Mouse (Mus musculus): Measurements from ENCODE around the gene Qsox2. TPM values are rescaled to one million over a fixed set of nuclear protein-coding genes. Genes with fewer than 3 reads are reported as not detected.

The Qsox2 gene
- total RNA-seq, 2 experiments from 2014 or later = 3.0 to 3.9 TPM

DNA sequence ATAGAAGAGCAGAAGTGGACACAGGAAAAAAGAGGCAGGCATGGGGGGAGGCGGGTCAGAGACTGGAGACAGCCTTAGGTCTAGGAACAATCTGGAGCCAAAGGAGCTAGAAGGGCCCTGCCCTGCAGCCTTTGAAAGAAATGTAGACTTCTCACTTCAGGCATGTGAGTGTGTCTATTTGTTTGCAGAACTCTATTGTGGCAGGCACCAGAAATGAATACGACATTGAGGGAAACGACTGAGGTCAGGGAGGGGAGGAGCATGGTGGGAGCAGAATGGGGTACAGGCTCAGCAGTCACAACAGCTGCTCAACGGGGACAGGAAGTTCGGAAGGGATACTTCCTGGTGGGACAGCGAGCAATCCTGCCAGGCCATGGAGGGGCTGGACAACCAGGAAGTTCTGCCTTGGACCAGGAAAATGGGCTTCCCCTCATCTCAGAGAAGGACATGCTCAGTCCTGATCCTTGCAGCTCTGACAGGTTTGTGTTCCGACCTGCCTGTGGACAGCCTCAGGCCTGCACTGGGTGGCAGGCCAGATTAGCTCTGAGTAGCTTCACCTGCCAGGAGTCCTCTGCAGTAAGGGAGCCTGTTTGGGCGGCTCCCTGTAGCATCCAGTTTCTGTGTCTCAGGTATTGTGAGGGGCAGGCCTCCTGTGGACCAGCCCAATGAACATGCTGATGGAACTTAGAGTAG lies 15.3 kb upstream of the Qsox2 start:
- no peak for TF ChIP-seq CTCF (IDR thresholded peaks at IDR 0.05)

DNA sequence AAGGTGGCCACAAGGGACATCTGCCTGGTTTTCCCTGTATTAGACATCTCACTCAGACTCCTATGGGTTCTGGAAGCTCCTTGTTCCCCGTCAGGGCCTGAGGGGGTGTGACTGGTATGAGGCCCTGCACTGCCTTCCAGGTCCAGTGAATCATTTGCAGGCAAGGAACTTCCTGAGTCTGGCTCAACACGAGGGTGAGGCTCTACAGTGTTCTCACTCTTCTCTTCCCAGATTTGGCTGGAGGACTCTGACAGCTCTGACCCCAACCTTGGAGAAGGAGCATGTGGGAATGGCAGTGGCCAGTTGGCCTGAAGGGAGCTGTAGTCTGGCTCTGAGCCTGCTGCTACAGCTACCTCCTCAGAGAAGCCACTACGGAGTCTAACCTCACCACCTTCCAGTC lies 10.2 kb upstream of the Qsox2 start:
- peak; percentile 36 for DNase-seq
- Histone ChIP-seq H3K27ac (no peak overlapping the region), H3K4me3 (no peak overlapping the region)
- TF ChIP-seq CTCF (IDR thresholded peaks at IDR 0.05) = no peak
- intact Hi-C loops (cut with DNase I) = no loop called here

More for the DNA sequence above, 15.3 kb upstream of the Qsox2 start:
- Histone ChIP-seq H3K27ac (no peak overlapping the region), H3K4me3 (no peak overlapping the region)
- DNase-seq = no peak
- intact Hi-C loops (cut with DNase I) = no loop called here

DNA sequence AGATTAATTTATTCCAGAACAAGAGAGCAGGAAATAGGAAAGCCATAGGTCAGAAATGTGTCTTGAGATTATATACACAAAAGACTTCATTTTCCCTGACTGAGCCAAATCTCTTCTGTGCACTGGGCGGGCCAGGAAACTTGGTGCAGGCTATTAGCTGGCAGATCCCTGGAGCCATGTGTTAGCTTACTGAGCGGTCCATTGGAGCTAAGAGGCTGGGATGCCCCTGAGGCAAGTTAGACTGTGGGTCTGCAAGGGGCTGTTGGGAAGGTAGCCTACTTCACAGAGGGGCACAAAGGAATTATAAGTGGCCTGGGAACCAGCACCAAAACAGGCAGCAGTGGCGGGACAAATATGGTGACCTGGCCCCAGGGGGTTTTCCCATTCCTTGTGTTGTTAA lies 3.5 kb upstream of the Qsox2 start:
- intact Hi-C loops (cut with DNase I) = no loop called here
- Histone ChIP-seq H3K27ac (no peak overlapping the region), H3K4me3 (no peak overlapping the region)
- DNase-seq = no peak
- TF ChIP-seq CTCF (IDR thresholded peaks at IDR 0.05) = no peak

DNA sequence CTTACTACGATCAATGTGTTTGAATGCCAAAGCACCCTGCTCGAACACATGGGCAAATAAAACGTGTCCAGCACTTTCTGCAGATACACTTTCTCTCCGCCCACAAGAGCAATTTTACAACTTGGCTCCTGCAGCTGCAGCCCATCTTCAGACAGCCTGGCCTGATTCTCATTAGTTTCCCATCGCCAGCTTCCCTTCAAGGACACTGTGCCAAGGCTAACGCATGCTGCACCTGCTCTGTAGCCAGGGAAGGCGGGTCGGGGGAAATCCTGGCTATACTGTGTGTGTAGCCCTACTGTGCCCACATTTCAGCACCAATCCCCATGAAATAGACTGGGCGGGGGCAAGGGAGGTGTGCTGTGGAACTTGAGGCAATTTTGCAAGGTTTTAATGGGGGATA lies 3.0 kb upstream of the Qsox2 start:
- intact Hi-C loops (cut with DNase I) = no loop called here
- no peak overlapping the region for H3K27ac ChIP-seq
- no peak overlapping the region for H3K4me3 ChIP-seq
- no peak for TF ChIP-seq CTCF (IDR thresholded peaks at IDR 0.05)
- no peak for DNase-seq

DNA sequence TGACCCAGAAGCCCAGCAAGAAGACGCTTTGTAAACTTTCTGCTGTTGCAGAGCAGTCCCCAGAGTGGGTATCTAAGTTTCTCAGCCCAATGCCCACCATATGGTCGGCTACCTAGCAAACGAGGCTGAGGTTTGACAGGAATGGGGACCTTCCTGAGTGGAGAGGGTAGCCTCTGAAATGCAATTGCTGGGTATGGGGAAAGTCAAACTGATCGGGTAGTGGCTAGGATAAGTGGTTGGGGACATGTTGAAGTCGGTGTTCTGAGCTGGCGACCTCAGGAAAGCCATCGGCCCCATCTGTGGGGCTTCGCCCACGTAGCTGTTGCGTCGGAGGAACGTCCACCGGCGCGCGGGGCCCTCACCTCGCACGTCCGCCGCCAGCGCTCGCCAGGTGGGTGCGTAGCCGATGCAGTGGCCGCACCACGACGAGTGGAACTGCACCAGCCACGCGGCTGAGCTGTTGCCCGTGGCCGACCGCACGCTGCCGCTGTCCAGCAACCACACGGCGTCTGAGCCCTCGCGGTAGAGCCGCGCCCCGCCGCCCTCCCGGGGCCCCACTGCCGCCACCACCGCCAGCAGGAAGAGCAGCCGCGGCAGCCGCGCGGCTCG lies 540 bp downstream of the Qsox2 start:
- DNase-seq = no peak
- intact Hi-C loops (cut with DNase I) = no loop called here
- TF ChIP-seq CTCF (IDR thresholded peaks at IDR 0.05) = no peak
- H3K27ac ChIP-seq = peak overlapping the region; percentile 90
- peak overlapping the region; percentile 76 for H3K4me3 ChIP-seq

DNA sequence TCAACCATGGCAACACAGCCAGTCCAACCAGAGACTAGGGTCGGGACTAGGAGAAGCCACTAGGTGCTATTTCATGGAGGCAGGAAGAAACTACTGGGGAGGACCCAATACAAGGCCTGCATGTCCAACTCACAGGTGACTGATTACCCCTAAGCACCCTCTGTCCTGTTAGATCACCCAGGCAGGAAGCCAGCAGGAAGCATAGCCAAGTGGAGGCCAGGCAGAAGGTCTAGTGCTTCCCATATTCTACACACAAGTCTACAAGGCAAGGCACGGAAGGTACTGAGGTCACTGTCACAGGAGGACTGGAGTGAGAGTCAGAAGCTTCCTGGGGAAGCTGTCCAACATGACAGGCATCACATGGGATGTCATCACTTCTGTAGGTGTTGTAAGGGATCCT lies 2.6 kb downstream of the Qsox2 start:
- Histone ChIP-seq H3K27ac (no peak overlapping the region), H3K4me3 (no peak overlapping the region)
- TF ChIP-seq CTCF (IDR thresholded peaks at IDR 0.05) = no peak
- DNase-seq = no peak
- intact Hi-C loops (cut with DNase I) = no loop called here

DNA sequence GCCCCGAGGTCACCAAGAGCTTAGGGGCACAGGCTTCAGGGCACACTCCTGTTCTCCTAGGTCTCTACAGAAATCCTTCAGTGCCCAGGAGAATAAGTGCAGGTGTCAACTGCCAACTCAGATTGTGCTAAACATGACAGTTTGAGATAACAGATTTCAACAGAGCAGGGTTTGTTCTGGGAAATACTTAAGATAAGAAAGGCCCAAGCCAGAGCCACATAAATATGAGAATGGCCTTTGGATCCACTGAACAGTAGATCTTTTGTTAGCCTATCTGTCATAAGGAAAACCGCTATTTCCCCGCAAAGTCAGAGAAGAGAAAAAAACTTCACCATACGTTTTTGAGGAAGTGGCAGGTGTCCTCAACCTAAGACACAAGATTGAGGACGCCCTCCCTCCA lies 3.1 kb downstream of the Qsox2 start:
- no peak for DNase-seq
- H3K27ac ChIP-seq = no peak overlapping the region
- intact Hi-C loops (cut with DNase I) = no loop called here
- no peak overlapping the region for H3K4me3 ChIP-seq
- TF ChIP-seq CTCF (IDR thresholded peaks at IDR 0.05) = no peak

DNA sequence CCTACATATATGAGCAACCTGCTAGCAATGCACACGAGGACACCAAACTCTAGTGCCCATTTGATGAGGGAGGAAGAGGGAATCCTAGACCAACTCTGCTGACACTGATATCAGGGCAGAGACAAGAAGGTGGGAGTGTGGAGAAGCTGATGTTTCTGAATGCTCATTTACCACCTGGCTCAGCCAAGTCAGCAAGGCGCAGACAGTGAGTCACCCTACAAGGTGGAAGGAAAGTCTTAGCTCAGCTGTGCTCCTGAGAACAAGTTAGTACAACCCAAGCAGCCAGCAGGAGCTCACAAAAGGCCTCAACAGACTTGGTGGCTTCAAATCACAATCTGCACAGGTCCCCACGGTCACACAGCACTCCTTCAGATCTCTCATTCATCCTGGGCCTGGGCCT lies 6.0 kb downstream of the Qsox2 start:
- no peak overlapping the region for H3K4me3 ChIP-seq
- no peak for TF ChIP-seq CTCF (IDR thresholded peaks at IDR 0.05)
- H3K27ac ChIP-seq = no peak overlapping the region
- intact Hi-C loops (cut with DNase I) = no loop called here
- no peak for DNase-seq

DNA sequence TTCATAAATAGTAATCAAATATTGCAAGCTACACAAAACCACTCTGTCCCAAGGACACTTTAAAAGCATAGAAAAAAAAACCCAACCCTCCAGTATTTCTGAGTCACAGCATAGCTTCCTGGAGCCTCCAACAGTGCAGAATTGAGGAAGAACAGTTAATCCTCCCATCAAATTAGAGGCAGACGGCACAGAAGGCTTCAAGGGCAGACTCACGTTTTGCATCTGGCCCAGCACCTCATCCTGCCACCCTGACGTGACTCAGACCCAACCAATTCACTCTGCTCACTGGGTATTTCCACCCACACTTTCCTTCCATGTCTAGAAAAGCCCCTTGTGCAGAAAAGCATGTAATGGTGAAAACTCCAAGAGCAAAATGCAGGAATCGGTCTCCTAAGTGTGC lies 7.1 kb downstream of the Qsox2 start:
- no peak for TF ChIP-seq CTCF (IDR thresholded peaks at IDR 0.05)
- no peak for DNase-seq
- intact Hi-C loops (cut with DNase I) = no loop called here
- Histone ChIP-seq H3K27ac (no peak overlapping the region), H3K4me3 (no peak overlapping the region)

DNA sequence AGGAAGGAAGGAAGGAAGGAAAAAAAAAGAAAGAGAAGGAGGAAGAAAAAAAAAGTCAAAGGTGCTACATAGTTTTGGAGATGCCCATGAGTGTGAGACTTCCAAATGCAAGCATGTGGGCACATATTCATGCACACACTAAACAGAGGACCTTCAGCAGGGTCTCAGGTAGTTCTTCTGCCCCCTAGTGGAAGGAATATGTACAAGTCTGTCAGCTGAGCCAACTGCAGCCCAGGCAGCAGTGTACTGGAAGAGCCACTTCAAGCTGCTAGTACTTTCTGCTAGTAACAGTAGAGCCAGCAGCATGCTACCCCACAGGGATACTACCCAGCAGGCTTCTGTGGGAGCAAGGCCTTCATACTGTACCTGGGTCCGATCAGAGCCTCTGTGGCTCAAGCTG lies 9.5 kb downstream of the Qsox2 start:
- H3K27ac ChIP-seq = no peak overlapping the region
- TF ChIP-seq CTCF (IDR thresholded peaks at IDR 0.05) = peak; percentile 83
- no peak for DNase-seq
- H3K4me3 ChIP-seq = no peak overlapping the region
- intact Hi-C loops (cut with DNase I) = loop anchor here (5.0 kb wide), 1 partner anchor 70 kb away; no protein-coding TSS in a partner anchor

DNA sequence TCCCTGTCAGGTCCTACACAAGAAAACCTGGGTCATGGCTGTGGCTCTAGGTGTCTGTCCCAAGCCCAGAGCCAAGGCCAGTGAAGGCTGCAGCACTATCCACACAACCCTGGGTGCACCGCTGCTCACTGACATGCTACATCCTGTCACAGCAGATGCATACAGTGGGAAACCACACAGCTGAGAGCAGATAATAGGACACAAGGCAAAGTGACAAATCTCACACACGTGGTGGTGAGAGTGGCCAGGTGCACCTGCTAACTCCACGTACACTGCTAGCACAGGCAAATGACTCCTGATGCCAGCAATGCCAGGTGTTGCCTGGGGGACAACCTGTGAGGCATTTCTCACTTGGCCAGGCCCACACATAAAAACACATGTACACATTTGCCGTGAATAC lies 12.1 kb downstream of the Qsox2 start:
- no peak overlapping the region for H3K4me3 ChIP-seq
- no peak for TF ChIP-seq CTCF (IDR thresholded peaks at IDR 0.05)
- intact Hi-C loops (cut with DNase I) = loop anchor here (5.0 kb wide), 1 partner anchor 68 kb away; no protein-coding TSS in a partner anchor
- DNase-seq = no peak
- H3K27ac ChIP-seq = no peak overlapping the region

DNA sequence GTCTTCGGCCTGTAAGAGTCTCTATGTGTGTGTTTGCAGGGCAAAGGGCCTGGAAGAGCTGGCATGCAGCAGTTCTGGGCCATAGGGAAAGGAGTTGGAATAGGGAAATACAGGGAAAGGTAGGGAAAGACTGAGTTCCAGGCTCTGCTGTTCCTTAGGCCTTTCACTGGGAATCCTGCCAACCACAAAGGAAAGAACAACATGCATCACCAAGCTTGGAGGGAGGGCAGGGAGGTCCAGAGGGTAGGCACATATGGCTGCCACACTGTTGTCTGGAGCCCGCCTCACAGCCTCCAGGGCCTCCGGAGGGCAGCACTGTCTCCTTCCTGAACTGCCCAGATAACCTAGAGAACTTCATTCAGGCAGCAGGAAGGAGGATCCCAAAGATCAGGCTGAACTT lies 13.4 kb downstream of the Qsox2 start:
- Histone ChIP-seq H3K27ac (no peak overlapping the region), H3K4me3 (no peak overlapping the region)
- no peak for TF ChIP-seq CTCF (IDR thresholded peaks at IDR 0.05)
- intact Hi-C loops (cut with DNase I) = no loop called here
- no peak for DNase-seq

DNA sequence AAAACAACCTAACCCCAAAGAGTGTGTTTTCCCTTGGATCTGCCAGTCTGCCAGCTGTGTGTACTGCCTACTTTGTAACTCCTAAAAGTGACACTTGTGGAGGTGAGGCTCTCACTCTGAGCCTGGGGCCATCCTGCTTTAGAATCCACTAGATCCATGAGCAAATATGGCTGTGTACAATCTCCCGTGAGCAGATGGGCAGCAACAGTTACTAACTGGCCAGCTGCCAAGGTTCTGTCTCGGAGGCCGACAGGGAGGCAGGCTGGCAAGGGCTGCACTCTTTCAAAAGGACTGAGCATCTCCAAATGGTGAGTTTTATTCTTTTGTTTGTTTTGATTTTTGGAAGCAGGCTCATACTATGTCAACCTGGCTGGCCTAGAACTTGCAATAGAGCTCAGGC lies 22.8 kb downstream of the Qsox2 start:
- intact Hi-C loops (cut with DNase I) = no loop called here
- H3K27ac ChIP-seq = no peak overlapping the region
- no peak for DNase-seq
- TF ChIP-seq CTCF (IDR thresholded peaks at IDR 0.05) = no peak
- H3K4me3 ChIP-seq = no peak overlapping the region

DNA sequence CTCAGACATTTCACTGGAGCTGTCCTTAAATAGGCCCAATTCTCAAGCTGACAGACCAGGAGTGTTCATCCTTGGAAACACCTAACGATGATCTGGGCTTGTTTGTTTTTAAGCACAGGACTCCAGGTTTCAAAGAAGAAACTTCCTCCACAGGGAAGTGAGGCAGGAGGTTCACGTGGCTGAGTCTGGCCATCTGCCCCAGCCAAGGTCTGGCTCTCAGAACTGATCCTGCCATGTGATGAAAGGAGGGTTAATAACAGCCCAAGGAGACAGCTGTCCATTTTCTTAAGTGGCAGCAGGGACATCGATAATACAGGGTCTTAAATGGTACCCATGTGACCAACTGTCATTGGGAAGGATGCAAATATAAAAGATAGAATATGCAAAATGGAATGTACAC lies 27.8 kb downstream of the Qsox2 start:
- TF ChIP-seq CTCF (IDR thresholded peaks at IDR 0.05) = no peak
- intact Hi-C loops (cut with DNase I) = no loop called here
- no peak for DNase-seq
- no peak overlapping the region for H3K27ac ChIP-seq
- H3K4me3 ChIP-seq = no peak overlapping the region

All from gastrocnemius, adult 2 months (tissue).